Mouse (Mus musculus): ENCODE results near the gene Gpc5. TPM values are rescaled to one million over a fixed set of nuclear protein-coding genes. Genes with fewer than 3 reads are reported as not detected.

Gpc5 gene
- polyA plus RNA-seq, 1 experiment from 2014 or later, result 1.5 TPM

- no peaks in the 10 kb centered on the region for H3K36me3 ChIP-seq
- H3K4me1 ChIP-seq, result no peaks in the 10 kb centered on the region
- WGBS, result 85% methylated on average over 9 of the region's 9 CpGs
- ATAC-seq (ENCODE audit: insufficient number of reproducible peaks, low FRiP score, low TSS enrichment, low read depth), result no peak
- H3K4me3 ChIP-seq, result no peak overlapping the region
- no peak overlapping the region for H3K4me2 ChIP-seq
- no peak overlapping the region for H3K9ac ChIP-seq
- H3K9me3 ChIP-seq, result no peaks in the 10 kb centered on the region
- no peak overlapping the region for H3K27ac ChIP-seq
- no peaks in the 10 kb centered on the region for H3K27me3 ChIP-seq
These were observed 26.6 kb downstream of the Gpc5 start for GRCm38 (mm10) chr14:115118626-115119025.

GRCm38 (mm10) chr14:115148821-115149220, 56.8 kb downstream of the Gpc5 start:
- Histone ChIP-seq H3K36me3 (no peaks in the 10 kb centered on the region), H3K27ac (no peak overlapping the region), H3K4me2 (no peak overlapping the region), H3K4me3 (no peak overlapping the region), H3K27me3 (no peaks in the 10 kb centered on the region), H3K9ac (no peak overlapping the region), H3K4me1 (no peaks in the 10 kb centered on the region), H3K9me3 (no peaks in the 10 kb centered on the region)
- WGBS, result 71% methylated on average over 3 of the region's 3 CpGs
- no peak for ATAC-seq (ENCODE audit: insufficient number of reproducible peaks, low FRiP score, low TSS enrichment, low read depth)

- WGBS, result 68% methylated on average over 4 of the region's 4 CpGs
These were observed 64.6 kb downstream of the Gpc5 start for GRCm38 (mm10) chr14:115156597-115156996.

GRCm38 (mm10) chr14:115177322-115177836, 85.4 kb downstream of the Gpc5 start:
- no peaks in the 10 kb centered on the region for H3K4me1 ChIP-seq
- no peaks in the 10 kb centered on the region for H3K9me3 ChIP-seq
- no peaks in the 10 kb centered on the region for H3K27me3 ChIP-seq
- no peak overlapping the region for H3K9ac ChIP-seq
- no peak overlapping the region for H3K4me2 ChIP-seq
- ATAC-seq (ENCODE audit: insufficient number of reproducible peaks, low FRiP score, low TSS enrichment, low read depth), result no peak
- no peaks in the 10 kb centered on the region for H3K36me3 ChIP-seq
- no peak overlapping the region for H3K4me3 ChIP-seq
- 49% methylated on average over 3 of the region's 3 CpGs for WGBS
- H3K27ac ChIP-seq, result no peak overlapping the region

More at GRCm38 (mm10) chr14:115156597-115156996, 64.6 kb downstream of the Gpc5 start:
- Histone ChIP-seq H3K4me2 (no peak overlapping the region), H3K36me3 (no peaks in the 10 kb centered on the region), H3K4me1 (no peaks in the 10 kb centered on the region), H3K4me3 (no peak overlapping the region), H3K27ac (no peak overlapping the region), H3K9me3 (no peaks in the 10 kb centered on the region), H3K9ac (no peak overlapping the region), H3K27me3 (no peaks in the 10 kb centered on the region)
- ATAC-seq (ENCODE audit: insufficient number of reproducible peaks, low FRiP score, low TSS enrichment, low read depth), result no peak

GRCm38 (mm10) chr14:115179925-115180324, 87.9 kb downstream of the Gpc5 start:
- H3K27me3 ChIP-seq, result no peaks in the 10 kb centered on the region
- H3K36me3 ChIP-seq, result no peaks in the 10 kb centered on the region
- no peak for ATAC-seq (ENCODE audit: insufficient number of reproducible peaks, low FRiP score, low TSS enrichment, low read depth)
- H3K4me3 ChIP-seq, result no peak overlapping the region
- H3K9ac ChIP-seq, result no peak overlapping the region
- no peak overlapping the region for H3K4me2 ChIP-seq
- H3K27ac ChIP-seq, result no peak overlapping the region
- H3K4me1 ChIP-seq, result no peaks in the 10 kb centered on the region
- no peaks in the 10 kb centered on the region for H3K9me3 ChIP-seq
- 76% methylated on average over 5 of the region's 5 CpGs for WGBS

- Histone ChIP-seq H3K4me2 (no peak overlapping the region), H3K27ac (no peak overlapping the region), H3K4me1 (no peaks in the 10 kb centered on the region), H3K4me3 (no peak overlapping the region), H3K9ac (no peak overlapping the region), H3K36me3 (no peaks in the 10 kb centered on the region), H3K9me3 (no peaks in the 10 kb centered on the region), H3K27me3 (no peaks in the 10 kb centered on the region)
- ATAC-seq (ENCODE audit: insufficient number of reproducible peaks, low FRiP score, low TSS enrichment, low read depth), result no peak
- WGBS, result 79% methylated on average over 8 of the region's 8 CpGs
These were observed 96.2 kb downstream of the Gpc5 start for GRCm38 (mm10) chr14:115188256-115188655.

- no peak overlapping the region for H3K4me2 ChIP-seq
- no peaks in the 10 kb centered on the region for H3K27me3 ChIP-seq
- no peak for ATAC-seq (ENCODE audit: insufficient number of reproducible peaks, low FRiP score, low TSS enrichment, low read depth)
- H3K4me3 ChIP-seq, result no peak overlapping the region
- H3K9me3 ChIP-seq, result no peaks in the 10 kb centered on the region
- H3K27ac ChIP-seq, result no peak overlapping the region
- no peak overlapping the region for H3K9ac ChIP-seq
- WGBS, result 82% methylated on average over 5 of the region's 5 CpGs
- H3K4me1 ChIP-seq, result no peaks in the 10 kb centered on the region
- no peaks in the 10 kb centered on the region for H3K36me3 ChIP-seq
These were observed 136.1 kb downstream of the Gpc5 start for GRCm38 (mm10) chr14:115228075-115228474.

GRCm38 (mm10) chr14:115236387-115236786, 144.4 kb downstream of the Gpc5 start:
- H3K9me3 ChIP-seq, result no peaks in the 10 kb centered on the region
- H3K27me3 ChIP-seq, result no peaks in the 10 kb centered on the region
- no peak overlapping the region for H3K4me2 ChIP-seq
- H3K4me1 ChIP-seq, result no peaks in the 10 kb centered on the region
- ATAC-seq (ENCODE audit: insufficient number of reproducible peaks, low FRiP score, low TSS enrichment, low read depth), result no peak
- no peak overlapping the region for H3K27ac ChIP-seq
- H3K36me3 ChIP-seq, result no peaks in the 10 kb centered on the region
- WGBS, result 32% methylated on average over 4 of the region's 4 CpGs
- H3K9ac ChIP-seq, result no peak overlapping the region
- H3K4me3 ChIP-seq, result no peak overlapping the region

- H3K4me3 ChIP-seq, result no peak overlapping the region
- no peaks in the 10 kb centered on the region for H3K4me1 ChIP-seq
- H3K36me3 ChIP-seq, result no peaks in the 10 kb centered on the region
- no peak overlapping the region for H3K4me2 ChIP-seq
- no peaks in the 10 kb centered on the region for H3K27me3 ChIP-seq
- no peaks in the 10 kb centered on the region for H3K9me3 ChIP-seq
- H3K27ac ChIP-seq, result no peak overlapping the region
- WGBS, result 78% methylated on average over 4 of the region's 4 CpGs
- no peak overlapping the region for H3K9ac ChIP-seq
- no peak for ATAC-seq (ENCODE audit: insufficient number of reproducible peaks, low FRiP score, low TSS enrichment, low read depth)
These were observed 148.8 kb downstream of the Gpc5 start for GRCm38 (mm10) chr14:115240621-115241373.

- Histone ChIP-seq H3K36me3 (no peaks in the 10 kb centered on the region), H3K4me3 (no peak overlapping the region), H3K27me3 (no peaks in the 10 kb centered on the region), H3K9ac (no peak overlapping the region), H3K4me2 (no peak overlapping the region), H3K9me3 (no peaks in the 10 kb centered on the region), H3K27ac (no peak overlapping the region), H3K4me1 (no peaks in the 10 kb centered on the region)
- ATAC-seq (ENCODE audit: insufficient number of reproducible peaks, low FRiP score, low TSS enrichment, low read depth), result no peak
- WGBS, result 87% methylated on average over 6 of the region's 6 CpGs
These were observed 158.5 kb downstream of the Gpc5 start for GRCm38 (mm10) chr14:115250537-115250936.

- no peak overlapping the region for H3K4me3 ChIP-seq
- no peaks in the 10 kb centered on the region for H3K27me3 ChIP-seq
- H3K27ac ChIP-seq, result no peak overlapping the region
- H3K9ac ChIP-seq, result no peak overlapping the region
- no peaks in the 10 kb centered on the region for H3K9me3 ChIP-seq
- 38% methylated on average over 5 of the region's 5 CpGs for WGBS
- H3K36me3 ChIP-seq, result no peaks in the 10 kb centered on the region
- no peak for ATAC-seq (ENCODE audit: insufficient number of reproducible peaks, low FRiP score, low TSS enrichment, low read depth)
- H3K4me2 ChIP-seq, result no peak overlapping the region
- H3K4me1 ChIP-seq, result no peaks in the 10 kb centered on the region
These were observed 159.8 kb downstream of the Gpc5 start for GRCm38 (mm10) chr14:115251791-115252190.

GRCm38 (mm10) chr14:115253155-115253554, 161.1 kb downstream of the Gpc5 start:
- H3K9me3 ChIP-seq, result no peaks in the 10 kb centered on the region
- no peaks in the 10 kb centered on the region for H3K36me3 ChIP-seq
- ATAC-seq (ENCODE audit: insufficient number of reproducible peaks, low FRiP score, low TSS enrichment, low read depth), result no peak
- no peaks in the 10 kb centered on the region for H3K27me3 ChIP-seq
- H3K4me3 ChIP-seq, result no peak overlapping the region
- no peak overlapping the region for H3K27ac ChIP-seq
- H3K4me1 ChIP-seq, result no peaks in the 10 kb centered on the region
- 81% methylated on average over 3 of the region's 3 CpGs for WGBS
- no peak overlapping the region for H3K9ac ChIP-seq
- no peak overlapping the region for H3K4me2 ChIP-seq
